ENCODE assay signal across 26 mouse cellular contexts in genomic region chr19:43681541-43681940, GRCm38 (mm10). TPM values are rescaled to one million over a fixed set of nuclear protein-coding genes. Genes with fewer than 3 reads are reported as not detected.
DNase-seq lines count a peak whose midpoint lies in the region; ATAC-seq and TF ChIP-seq lines count a peak whose summit lies in the region.
"Had no signal": no experiment of that assay in that cellular context is flagged by ENCODE, and none has a peak within 500 bp of the region (broad histone marks: within the 10 kb centered on the region; RNA-seq: fewer than 3 reads in every experiment).

No protein-coding gene starts in this region.

- H3K4me2 ChIP-seq in hindbrain, postnatal 0 days (ENCODE audit: low read depth, low read length) = no peak overlapping the region
- H3K4me2 ChIP-seq in forebrain, embryonic 14.5 days (ENCODE audit: low read length) = no peak overlapping the region
- H3K4me2 ChIP-seq: embryonic facial prominence, embryonic 13.5 days; embryonic facial prominence, embryonic 15.5 days; forebrain, embryonic 12.5 days; forebrain, embryonic 15.5 days had no signal

- peaks cover 0 to 45% of the 10 kb centered on the region in 2 experiments; a peak in 2 of 4 replicates for H3K36me3 ChIP-seq in MEL (ENCODE audit: control insufficient read depth in 1 of 2, insufficient read depth in 2 of 2, low read length in 2 of 2)
- no peaks in the 10 kb centered on the region for H3K36me3 ChIP-seq in hindbrain, postnatal 0 days (ENCODE audit: insufficient read depth, low read length)
- no peaks in the 10 kb centered on the region for H3K36me3 ChIP-seq in forebrain, embryonic 14.5 days (ENCODE audit: control insufficient read depth, insufficient read depth, low read length)
- H3K36me3 ChIP-seq: embryonic facial prominence, embryonic 13.5 days; embryonic facial prominence, embryonic 15.5 days; forebrain, embryonic 10.5 days; forebrain, embryonic 12.5 days; forebrain, embryonic 15.5 days; G1E had no signal

- TF ChIP-seq CTCF in MEL (IDR thresholded peaks at IDR 0.05 in 2 of 3, conservative IDR thresholded peaks at IDR 0.05 in 1 of 3; ENCODE audit: control insufficient read depth in 1 of 3, insufficient read depth in 1 of 3, low read depth in 2 of 3, low read length in 3 of 3, poor library complexity in 1 of 3, severe bottlenecking in 1 of 3) = no peak
- TF ChIP-seq CTCF in hindbrain, postnatal 0 days (IDR thresholded peaks at IDR 0.05; ENCODE audit: low read depth) = no peak

- peak; percentile 85 for DNase-seq in MEL (ENCODE audit: low read depth, low spot score)
- DNase-seq in NIH3T3 (ENCODE audit: low read depth) = peak; percentile 40
- no peak for DNase-seq in hindbrain, postnatal 0 days (ENCODE audit: low spot score)
- no peak for DNase-seq in lung, adult 18-20 months
- no peak for DNase-seq in forebrain, embryonic 14.5 days (ENCODE audit: low spot score)
- DNase-seq: adrenal gland, adult 8-10 months; adrenal gland, postnatal 14 days; B cell, adult 2 months; cerebellum, adult 11 months; cerebellum, adult 18-20 months; cerebellum, adult 8-10 months; cerebellum, adult 9-11 months; cerebellum, postnatal 14 days; cerebellum, postnatal 36 days; embryo, embryonic 11 days; forebrain, postnatal 0 days had no signal

- H3K9me3 ChIP-seq in MEL (replicated peaks; ENCODE audit: insufficient read depth, low read length) = no peaks in the 10 kb centered on the region
- H3K9me3 ChIP-seq in hindbrain, postnatal 0 days (ENCODE audit: low read length) = no peaks in the 10 kb centered on the region
- no peaks in the 10 kb centered on the region for H3K9me3 ChIP-seq in forebrain, embryonic 14.5 days (replicated peaks; ENCODE audit: control insufficient read depth, low read length)
- H3K9me3 ChIP-seq: embryonic facial prominence, embryonic 13.5 days; embryonic facial prominence, embryonic 15.5 days; forebrain, embryonic 10.5 days; forebrain, embryonic 12.5 days; forebrain, embryonic 15.5 days; G1E had no signal

- no peak for TF ChIP-seq RAD21 in MEL (IDR thresholded peaks at IDR 0.05; ENCODE audit: low read depth, low read length)

- peak overlapping the region; percentile 74; the same call in 1 of the 2 replicates for H3K27ac ChIP-seq in MEL (ENCODE audit: control insufficient read depth, low read depth, low read length)
- H3K27ac ChIP-seq in hindbrain, postnatal 0 days = no peak overlapping the region
- H3K27ac ChIP-seq in forebrain, embryonic 14.5 days (ENCODE audit: low read depth, low read length) = no peak overlapping the region
- H3K27ac ChIP-seq: embryonic facial prominence, embryonic 13.5 days; embryonic facial prominence, embryonic 15.5 days; forebrain, embryonic 10.5 days; forebrain, embryonic 12.5 days; forebrain, embryonic 15.5 days had no signal

- TF ChIP-seq POLR2A in MEL (IDR thresholded peaks at IDR 0.05; ENCODE audit: control insufficient read depth in 1 of 2, insufficient read depth in 1 of 2, low read depth in 1 of 2, low read length in 2 of 2, poor library complexity in 1 of 2) = no peak

- no peaks in the 10 kb centered on the region for H3K27me3 ChIP-seq in MEL (ENCODE audit: control insufficient read depth in 1 of 2, insufficient read depth in 2 of 2, low read length in 2 of 2)
- no peaks in the 10 kb centered on the region for H3K27me3 ChIP-seq in hindbrain, postnatal 0 days (ENCODE audit: insufficient read depth, low read length)
- no peaks in the 10 kb centered on the region for H3K27me3 ChIP-seq in forebrain, embryonic 14.5 days (replicated peaks; ENCODE audit: control insufficient read depth, insufficient read depth, low read length)
- H3K27me3 ChIP-seq: CH12.LX; embryonic facial prominence, embryonic 13.5 days; embryonic facial prominence, embryonic 15.5 days; forebrain, embryonic 15.5 days had no signal

- TF ChIP-seq EP300 in MEL (IDR thresholded peaks at IDR 0.05; ENCODE audit: low read depth in 1 of 2, low read length in 2 of 2) = peak; percentile 87 to 94

- 0 out of 2 replicates have a peak, but pooled peaks have one; percentile 23 for ATAC-seq in megakaryocyte progenitor cell, adult 5-6 weeks (replicated peaks; ENCODE audit: poor library complexity)
- no peak for ATAC-seq in hindbrain, postnatal 0 days
- ATAC-seq in forebrain, embryonic 14.5 days = no peak
- ATAC-seq: CD4-positive, CD25-positive, alpha-beta regulatory T cell, adult 4 months; forebrain, embryonic 15.5 days; forebrain, postnatal 0 days had no signal

- peaks cover 21 to 43% of the 10 kb centered on the region in 2 experiments for H3K4me1 ChIP-seq in MEL (ENCODE audit: control insufficient read depth in 1 of 2, insufficient read depth in 2 of 2, low read length in 2 of 2)
- peaks cover under 1% of the 10 kb centered on the region; the same call in 1 of the 2 replicates for H3K4me1 ChIP-seq in hindbrain, postnatal 0 days (ENCODE audit: insufficient read depth, low read length)
- H3K4me1 ChIP-seq in forebrain, embryonic 14.5 days (ENCODE audit: control insufficient read depth, insufficient read depth, low read length) = peaks cover 2% of the 10 kb centered on the region

- 88% methylated on average over 4 of the region's 4 CpGs for WGBS in hindbrain, postnatal 0 days
- WGBS in forebrain, embryonic 14.5 days = 84% methylated on average over 4 of the region's 4 CpGs

- no peak overlapping the region for H3K4me3 ChIP-seq in MEL (ENCODE audit: control insufficient read depth in 1 of 2, insufficient read depth in 1 of 2, low read depth in 2 of 2, low read length in 2 of 2)
- H3K4me3 ChIP-seq in hindbrain, postnatal 0 days (ENCODE audit: low read length) = no peak overlapping the region
- H3K4me3 ChIP-seq in forebrain, embryonic 14.5 days (ENCODE audit: low read depth, low read length) = no peak overlapping the region
- H3K4me3 ChIP-seq: embryonic facial prominence, embryonic 13.5 days; embryonic facial prominence, embryonic 15.5 days; erythroblast, embryonic 14.5 days; forebrain, embryonic 10.5 days; forebrain, embryonic 12.5 days; forebrain, embryonic 15.5 days had no signal

- no peak overlapping the region for H3K9ac ChIP-seq in MEL (ENCODE audit: control insufficient read depth, low read depth, low read length, poor library complexity, severe bottlenecking)
- H3K9ac ChIP-seq in hindbrain, postnatal 0 days (replicated peaks; ENCODE audit: low read length) = no peak overlapping the region
- H3K9ac ChIP-seq in forebrain, embryonic 14.5 days (ENCODE audit: low read length) = no peak overlapping the region
- H3K9ac ChIP-seq: embryonic facial prominence, embryonic 13.5 days; embryonic facial prominence, embryonic 15.5 days; forebrain, embryonic 12.5 days; forebrain, embryonic 15.5 days; forebrain, postnatal 0 days had no signal

- H3K79me2 ChIP-seq in MEL (ENCODE audit: control insufficient read depth, insufficient read depth, low read length, poor library complexity) = peaks cover 2% of the 10 kb centered on the region

TF ChIP-seq in MEL, 35 proteins besides CTCF, POLR2A, EP300 and RAD21 (continues in another document):
- TF ChIP-seq SMC3 (IDR thresholded peaks at IDR 0.05; ENCODE audit: low read depth, low read length) (no peak), ZNF384 (IDR thresholded peaks at IDR 0.05; ENCODE audit: low read depth, low read length) (no peak), SIN3A (IDR thresholded peaks at IDR 0.05; ENCODE audit: low read length) (peak; percentile 83), JUND (IDR thresholded peaks at IDR 0.05; ENCODE audit: low read depth, low read length) (0 out of 2 replicates have a peak, but pooled peaks have one; percentile 54), TBP (IDR thresholded peaks at IDR 0.05; ENCODE audit: low read depth, low read length) (no peak), ETS1 (IDR thresholded peaks at IDR 0.05; ENCODE audit: low read depth, low read length) (peak; percentile 91), MAX (IDR thresholded peaks at IDR 0.05; ENCODE audit: low read length) (no peak), NELFE (IDR thresholded peaks at IDR 0.05; ENCODE audit: low read depth, low read length) (no peak), UBTF (IDR thresholded peaks at IDR 0.05; ENCODE audit: borderline replicate concordance, insufficient read depth, low read depth, low read length) (no peak), ZC3H11A (IDR thresholded peaks at IDR 0.05; ENCODE audit: low read depth, low read length) (no peak; the same call in 1 of the 2 replicates), MAZ (IDR thresholded peaks at IDR 0.05; ENCODE audit: low read depth, low read length) (no peak), MYC (IDR thresholded peaks at IDR 0.05; ENCODE audit: low read depth, low read length) (0 out of 2 replicates have a peak, but pooled peaks have one; percentile 31), NRF1 (IDR thresholded peaks at IDR 0.05; ENCODE audit: insufficient read depth, low read depth, low read length, poor library complexity, severe bottlenecking) (no peak), CHD1 (IDR thresholded peaks at IDR 0.05; ENCODE audit: low read depth, low read length) (no peak), CHD2 (IDR thresholded peaks at IDR 0.05; ENCODE audit: low read length) (no peak), RCOR1 (IDR thresholded peaks at IDR 0.05; ENCODE audit: low read depth, low read length) (peak; percentile 27; the same call in 1 of the 2 replicates), USF1 (IDR thresholded peaks at IDR 0.05; ENCODE audit: low read depth, low read length) (no peak), POLR2AphosphoS5 (IDR thresholded peaks at IDR 0.05; ENCODE audit: borderline replicate concordance, low read depth, low read length) (no peak)

RNA-seq across cellular contexts. Expression of gene Slc25a28, which starts 6.9 kb away (rescaled TPM):
- total RNA-seq in MEL (2012; rRNA removed) = 57.9 and 58.2 TPM in 2 replicates
- polyA plus RNA-seq in MEL (2012; ENCODE audit: insufficient read depth in 1 of 2, insufficient read length in 2 of 2, low read depth in 1 of 2, low replicate concordance in 2 of 2, missing spikeins in 1 of 2) = 100 to 1,000 TPM in 1 of 2 experiments, not detected in 1; 110 TPM
- 26.6 and 29.2 TPM in 2 replicates for total RNA-seq in megakaryocyte progenitor cell, adult 5-6 weeks (2015)
- total RNA-seq in megakaryocyte progenitor cell, adult 5-6 weeks (2017) = 39.5 and 43.3 TPM in 2 replicates
- 35.7 and 53.1 TPM in 2 replicates for total RNA-seq in hindbrain, postnatal 0 days (2014; rRNA removed)
- 16.1 and 18.1 TPM in 2 replicates for polyA plus RNA-seq in hindbrain, postnatal 0 days (2015; fragmentation: Nextera tagmentation; extraction: Ambion mirVana)
- 12.0 and 12.3 TPM in 2 replicates for polyA plus RNA-seq in forebrain, embryonic 14.5 days (2014; fragmentation: Nextera tagmentation; extraction: Ambion mirVana)

RNA-seq across cellular contexts. Expression of gene Entpd7, which starts 7.9 kb away (rescaled TPM):
- 7.7 and 8.0 TPM in 2 replicates for total RNA-seq in MEL (2012; rRNA removed)
- polyA plus RNA-seq in MEL (2012; ENCODE audit: insufficient read depth in 1 of 2, insufficient read length in 2 of 2, low read depth in 1 of 2, low replicate concordance in 2 of 2, missing spikeins in 1 of 2) = 1 to 10 TPM in 1 of 2 experiments, not detected in 1; 4.2 TPM
- 20.7 and 21.7 TPM in 2 replicates for total RNA-seq in megakaryocyte progenitor cell, adult 5-6 weeks (2015)
- total RNA-seq in megakaryocyte progenitor cell, adult 5-6 weeks (2017) = 5.3 and 9.3 TPM in 2 replicates
- 6.1 and 7.9 TPM in 2 replicates for total RNA-seq in hindbrain, postnatal 0 days (2014; rRNA removed)
- 7.2 and 8.7 TPM in 2 replicates for polyA plus RNA-seq in hindbrain, postnatal 0 days (2015; fragmentation: Nextera tagmentation; extraction: Ambion mirVana)
- 6.7 and 9.2 TPM in 2 replicates for polyA plus RNA-seq in forebrain, embryonic 14.5 days (2014; fragmentation: Nextera tagmentation; extraction: Ambion mirVana)

Comparison
In these comparisons a context has a peak if more than half of its experiments do, and no peak if none do; other contexts are left out.
1. DNase-seq: peak in MEL (single experiment) and NIH3T3 (single experiment); none in hindbrain, postnatal 0 days (single experiment), lung, adult 18-20 months (0 of 2) and forebrain, embryonic 14.5 days (single experiment).